Mouse (Mus musculus): ENCODE data around the gene Ofcc1.

DNA sequence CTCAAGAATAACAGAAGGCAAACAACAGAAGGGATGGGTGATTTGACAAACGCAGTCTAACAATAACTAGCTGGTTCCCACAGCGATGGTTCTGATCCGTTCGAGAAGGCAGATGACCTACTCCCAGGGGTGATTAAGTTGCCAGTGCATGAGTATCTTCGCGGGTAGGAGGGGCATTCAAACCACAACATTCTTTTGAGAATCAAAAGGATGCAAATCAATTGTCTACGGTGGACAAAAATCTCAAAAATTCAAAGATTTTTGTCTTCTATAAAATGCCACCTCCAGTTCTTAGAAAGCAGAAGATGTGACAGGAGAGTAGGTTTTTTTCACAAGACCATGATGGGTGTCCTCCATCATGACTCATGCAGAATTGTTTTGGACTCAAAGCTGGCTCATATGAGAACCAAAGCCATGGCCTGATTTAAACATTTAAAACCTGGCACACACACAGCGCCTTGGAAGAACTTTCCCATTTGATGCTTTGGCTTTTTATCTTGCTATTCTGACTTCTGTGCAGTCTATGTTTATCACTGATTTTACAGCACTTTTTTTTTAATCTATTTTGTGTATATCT is 338.0 kb downstream of the Ofcc1 start:
- TF ChIP-seq CTCF (IDR thresholded peaks at IDR 0.05; ENCODE audit: low read depth) (no peak), EP300 (optimal IDR thresholded peaks at IDR 0.05) (no peak)
